Mouse (Mus musculus) intestine, embryonic 16.5 days (tissue): ENCODE results near the gene Babam1. TPM values are rescaled to one million over a fixed set of nuclear protein-coding genes. Genes with fewer than 3 reads are reported as not detected.

Experiments used
- ATAC-seq: fragments of 200-750 bp; cut with Nextera tagmentation; 2 replicates; pipeline ENCODE4 v1.8.0; 2017; ENCODE audit warnings: moderate TSS enrichment, moderate library complexity
- H3K27ac ChIP-seq: fragments of 300-500 bp; sonication (generic); 2 replicates; pipeline ENCODE4 v1.5.1; 2014; ENCODE audit warnings: mild to moderate bottlenecking, low read length
- H3K27me3 ChIP-seq: fragments of 300-500 bp; sonication (generic); replicated peaks from 2 replicates; pipeline ENCODE4 v1.6.1; 2014; ENCODE audit warnings: low read length, control low read depth, mixed read lengths; ENCODE audit not compliant: control insufficient read depth, insufficient read depth
- H3K36me3 ChIP-seq: fragments of 300-500 bp; sonication (generic); 2 replicates; pipeline ENCODE4 v1.6.1; 2014; ENCODE audit warnings: low read length, control low read depth; ENCODE audit not compliant: control insufficient read depth, insufficient read depth
- H3K4me1 ChIP-seq: fragments of 300-500 bp; sonication (generic); 2 replicates; pipeline ENCODE4 v1.6.1; 2014; ENCODE audit warnings: low read length, control low read depth, mixed read lengths; ENCODE audit not compliant: control insufficient read depth, insufficient read depth
- H3K4me2 ChIP-seq: fragments of 300-500 bp; sonication (generic); 2 replicates; pipeline ENCODE4 v1.6.1; 2014; ENCODE audit warnings: low read depth, low read length, control low read depth
- H3K4me3 ChIP-seq: fragments of 300-500 bp; sonication (generic); 2 replicates; pipeline ENCODE4 v1.5.1; 2014; ENCODE audit warnings: mild to moderate bottlenecking, low read length
- H3K9ac ChIP-seq: fragments of 300-500 bp; sonication (generic); 2 replicates; pipeline ENCODE4 v1.6.1; 2014; ENCODE audit warnings: low read depth, low read length
- H3K9me3 ChIP-seq: fragments of 300-500 bp; sonication (generic); 2 replicates; pipeline ENCODE4 v1.6.1; 2016; ENCODE audit warnings: low read length, control low read depth; ENCODE audit not compliant: control insufficient read depth
- WGBS: fragments of 180-500 bp; shearing (Covaris S2); extraction: QIAGEN DNeasy Blood & Tissue Kit; methylation state at CpG from one replicate; pipeline ENCODE4 v1.1.7; 2014; 5-methylcytosine and 5-hydroxymethylcytosine counted together
- polyA plus RNA-seq: library from polyadenylated mRNA; unstranded; fragments of >200 nt; fragmentation: Nextera tagmentation; extraction: Ambion mirVana; gene quantifications from 2 replicates; pipeline ENCODE4 v1.2.1, GENCODE M21; 2015

Babam1 gene
- polyA plus RNA-seq, 1 experiment from 2014 or later, result 86.9 TPM

DNA sequence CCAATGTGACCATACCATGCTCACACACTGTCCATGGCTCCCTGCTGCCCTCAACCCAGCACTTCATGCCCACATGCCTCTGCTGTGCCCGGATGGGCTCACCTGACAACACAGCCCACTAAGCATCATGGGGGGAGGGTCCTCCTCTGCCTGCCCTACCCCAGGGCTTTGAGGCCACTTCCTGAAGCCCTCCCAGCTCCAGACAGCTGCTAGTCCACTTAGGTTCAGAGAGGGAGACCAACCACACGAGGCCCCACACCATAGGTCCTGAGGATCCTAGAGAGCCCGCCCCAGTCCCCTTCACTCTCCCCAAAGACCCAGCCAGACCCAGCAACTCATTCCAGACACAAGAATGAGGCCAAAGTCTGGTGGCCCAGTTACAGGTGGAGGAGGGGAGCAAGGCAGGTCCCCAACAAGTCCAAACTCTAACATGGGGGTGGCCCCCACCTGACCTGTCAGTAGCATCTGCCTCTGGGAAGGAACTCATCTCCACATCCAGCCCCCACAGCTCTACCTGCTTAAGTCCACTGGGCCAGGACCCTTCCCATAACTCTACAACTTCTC lies 17.1 kb upstream of the Babam1 start:
- Histone ChIP-seq H3K27ac (peak overlapping the region; percentile 98), H3K27me3 (no peaks in the 10 kb centered on the region), H3K9ac (peak overlapping the region; percentile 91), H3K4me3 (peak overlapping the region; percentile 72), H3K4me1 (peaks cover 71% of the 10 kb centered on the region), H3K4me2 (peak overlapping the region; percentile 92), H3K36me3 (peaks cover 23% of the 10 kb centered on the region), H3K9me3 (no peaks in the 10 kb centered on the region)
- ATAC-seq, result no peak
- WGBS, result 53% methylated on average over 3 of the region's 3 CpGs

GRCm38 (mm10) chr8:71380178-71381171 lies 16.2 kb upstream of the Babam1 start:
- H3K4me2 ChIP-seq, result peak overlapping the region; percentile 92
- peaks cover 65% of the 10 kb centered on the region for H3K4me1 ChIP-seq
- H3K9me3 ChIP-seq, result no peaks in the 10 kb centered on the region
- H3K4me3 ChIP-seq, result peak overlapping the region; percentile 72
- H3K27me3 ChIP-seq, result no peaks in the 10 kb centered on the region
- peak overlapping the region; percentile 91 for H3K9ac ChIP-seq
- 1% methylated on average over 72 of the region's 72 CpGs for WGBS
- H3K27ac ChIP-seq, result peak overlapping the region; percentile 98
- no peak for ATAC-seq
- peaks cover 19% of the 10 kb centered on the region for H3K36me3 ChIP-seq

GRCm38 (mm10) chr8:71381421-71381970 lies 15.2 kb upstream of the Babam1 start, which contains the start of gene Nr2f6:
TSS of gene Nr2f6 (minus strand) at chr8:71381960.
- peak within 1 kb of the TSS; percentile 91 for H3K9ac ChIP-seq
- peaks cover 19% of the 10 kb centered on the region for H3K36me3 ChIP-seq
- peak; percentile 21 for ATAC-seq
- peak within 1 kb of the TSS; percentile 99 for H3K27ac ChIP-seq
- H3K4me2 ChIP-seq, result peak within 1 kb of the TSS; percentile 92
- peak within 1 kb of the TSS; percentile 72 for H3K4me3 ChIP-seq
- no peaks in the 10 kb centered on the region for H3K27me3 ChIP-seq
- peaks cover 54% of the 10 kb centered on the region for H3K4me1 ChIP-seq
- no peaks in the 10 kb centered on the region for H3K9me3 ChIP-seq
- WGBS, result under 1% methylated on average over 83 of the region's 89 CpGs

DNA sequence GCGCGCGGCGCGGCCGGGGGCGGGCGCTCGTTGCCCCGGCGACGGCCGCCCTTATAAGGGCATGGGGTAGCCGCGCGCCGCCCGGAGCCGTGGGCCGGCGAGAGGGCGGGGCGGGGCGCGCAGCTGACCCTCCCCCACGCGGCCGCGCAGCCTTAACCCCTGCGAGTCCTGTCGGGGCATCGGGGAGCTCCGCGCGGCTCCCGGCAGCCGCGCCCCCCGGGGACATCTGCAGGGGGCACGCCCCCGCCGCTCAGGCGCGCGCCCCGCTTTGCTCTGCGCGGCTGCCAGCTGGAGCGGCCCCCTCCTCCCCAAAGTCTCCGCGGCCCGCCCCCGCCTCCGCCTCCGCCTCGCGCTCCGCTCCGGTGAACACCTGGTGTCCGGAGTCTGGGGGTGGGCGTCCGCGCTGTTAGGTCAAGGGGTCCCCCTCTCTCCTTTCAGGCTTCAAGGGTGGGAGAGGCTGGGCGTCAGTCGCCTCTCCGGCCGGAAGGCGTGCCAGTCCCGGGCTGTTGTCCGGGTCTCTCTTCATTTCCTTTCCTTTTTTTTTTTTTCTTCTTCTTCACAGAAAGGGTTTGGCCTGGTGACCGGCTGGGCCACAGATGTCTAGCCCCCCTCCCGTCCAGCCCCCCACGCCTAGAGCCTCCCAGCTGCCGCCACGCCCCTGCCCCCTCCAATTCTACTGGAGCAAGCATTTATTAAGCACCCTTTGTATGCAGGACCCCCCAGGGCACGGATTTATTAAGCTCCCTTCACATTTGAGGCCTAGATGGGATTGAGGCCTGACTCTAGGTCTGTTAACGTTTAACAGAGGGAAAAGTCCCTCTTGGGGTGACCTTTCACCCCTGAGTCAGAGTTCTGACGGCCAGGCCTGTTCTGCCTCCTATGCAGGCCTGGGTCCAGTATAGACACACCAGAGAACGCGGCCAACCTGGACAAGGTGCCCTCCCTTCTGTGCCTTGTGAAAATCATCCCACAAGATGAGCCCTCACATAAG lies 14.4 kb upstream of the Babam1 start:
- Histone ChIP-seq H3K9ac (peak overlapping the region; percentile 91), H3K4me2 (peak overlapping the region; percentile 80), H3K4me1 (peaks cover 47% of the 10 kb centered on the region), H3K36me3 (peaks cover 16% of the 10 kb centered on the region), H3K9me3 (no peaks in the 10 kb centered on the region), H3K4me3 (peak overlapping the region; percentile 72), H3K27ac (peak overlapping the region; percentile 99), H3K27me3 (no peaks in the 10 kb centered on the region)
- ATAC-seq, result peak; percentile 89
- under 1% methylated on average over 64 of the region's 80 CpGs for WGBS

DNA sequence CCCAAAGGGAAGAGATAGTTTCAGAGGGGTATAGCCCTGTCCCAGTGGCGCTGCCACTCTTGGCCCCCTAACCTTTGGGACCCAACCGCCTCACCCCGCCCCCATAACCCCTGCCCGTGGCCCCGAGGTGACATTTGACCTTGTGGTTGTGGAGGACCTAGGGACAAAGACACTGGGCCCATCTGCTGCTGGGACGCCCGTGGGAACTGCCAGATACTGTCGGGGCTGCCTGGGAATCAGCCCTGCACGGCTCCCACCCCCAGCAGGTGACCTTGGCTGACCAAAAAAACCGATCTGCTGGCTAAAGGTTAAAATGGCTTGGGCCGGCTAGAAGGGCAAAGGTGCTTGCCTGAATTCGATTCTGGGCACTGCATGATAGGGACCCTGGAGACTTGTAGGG lies 13.3 kb upstream of the Babam1 start:
- Histone ChIP-seq H3K4me2 (0 out of 2 replicates have a peak overlapping the region, but pooled peaks have one; percentile 3), H3K27me3 (no peaks in the 10 kb centered on the region), H3K9me3 (no peaks in the 10 kb centered on the region), H3K4me3 (no peak overlapping the region), H3K36me3 (peaks cover 6% of the 10 kb centered on the region; the same call in 1 of the 2 replicates), H3K4me1 (peaks cover 36% of the 10 kb centered on the region), H3K27ac (peak overlapping the region; percentile 99), H3K9ac (peak overlapping the region; percentile 2; the same call in 1 of the 2 replicates)
- WGBS, result 22% methylated on average over 12 of the region's 12 CpGs
- ATAC-seq, result no peak

DNA sequence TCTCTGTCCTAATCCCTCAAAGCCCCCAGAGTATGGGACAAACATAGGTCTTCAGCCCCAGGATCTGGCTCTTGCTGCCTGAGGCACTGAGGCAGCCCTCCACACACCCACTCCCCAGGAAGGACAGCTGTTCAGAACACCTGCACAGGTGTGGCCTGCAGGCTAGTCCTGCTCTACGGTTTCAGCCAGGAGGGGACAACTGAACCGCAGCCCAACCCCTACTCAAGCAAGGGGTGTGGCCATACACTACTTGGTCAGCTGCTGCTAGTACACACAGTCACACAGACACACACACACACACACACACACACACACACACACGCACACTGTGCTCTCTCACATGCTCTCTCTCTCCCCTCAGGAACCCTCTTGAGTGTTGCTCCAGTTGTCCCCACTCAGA lies 12.8 kb upstream of the Babam1 start:
- 39% methylated on average over 3 of the region's 3 CpGs for WGBS

GRCm38 (mm10) chr8:71385212-71385835 lies 11.3 kb upstream of the Babam1 start:
- Histone ChIP-seq H3K4me1 (peaks cover 18% of the 10 kb centered on the region; the same call in 1 of the 2 replicates), H3K4me2 (no peak overlapping the region), H3K9ac (no peak overlapping the region), H3K27ac (no peak overlapping the region), H3K27me3 (no peaks in the 10 kb centered on the region), H3K9me3 (no peaks in the 10 kb centered on the region), H3K36me3 (no peaks in the 10 kb centered on the region), H3K4me3 (no peak overlapping the region)
- no peak for ATAC-seq
- 64% methylated on average over 12 of the region's 12 CpGs for WGBS

More for the DNA sequence above, 12.8 kb upstream of the Babam1 start:
- Histone ChIP-seq H3K27ac (peak overlapping the region; percentile 99), H3K4me1 (peaks cover 32% of the 10 kb centered on the region), H3K4me2 (no peak overlapping the region), H3K9me3 (no peaks in the 10 kb centered on the region), H3K9ac (no peak overlapping the region; the same call in 1 of the 2 replicates), H3K27me3 (no peaks in the 10 kb centered on the region), H3K36me3 (0 out of 2 replicates have a peak, but pooled peaks cover 1% of the 10 kb centered on the region), H3K4me3 (no peak overlapping the region)
- ATAC-seq, result 0 out of 2 replicates have a peak, but pooled peaks have one; percentile 10

- no peaks in the 10 kb centered on the region for H3K36me3 ChIP-seq
- H3K9me3 ChIP-seq, result no peaks in the 10 kb centered on the region
These were observed 8.4 kb upstream of the Babam1 start for GRCm38 (mm10) chr8:71388267-71388666.

More at GRCm38 (mm10) chr8:71388267-71388666, 8.4 kb upstream of the Babam1 start:
- ATAC-seq, result no peak
- Histone ChIP-seq H3K4me2 (no peak overlapping the region), H3K4me1 (peaks cover 9% of the 10 kb centered on the region; the same call in 1 of the 2 replicates), H3K9ac (no peak overlapping the region), H3K27me3 (no peaks in the 10 kb centered on the region), H3K27ac (no peak overlapping the region), H3K4me3 (no peak overlapping the region)
- 93% methylated on average over 1 of the region's 1 CpGs for WGBS
